Mouse (Mus musculus): ENCODE results near the gene Gm13695.
"Not testable (repeated sequence)": the region's sequence is repeated elsewhere in the genome, so short reads cannot be mapped to it uniquely, and the experiment has no call there.

DNA sequence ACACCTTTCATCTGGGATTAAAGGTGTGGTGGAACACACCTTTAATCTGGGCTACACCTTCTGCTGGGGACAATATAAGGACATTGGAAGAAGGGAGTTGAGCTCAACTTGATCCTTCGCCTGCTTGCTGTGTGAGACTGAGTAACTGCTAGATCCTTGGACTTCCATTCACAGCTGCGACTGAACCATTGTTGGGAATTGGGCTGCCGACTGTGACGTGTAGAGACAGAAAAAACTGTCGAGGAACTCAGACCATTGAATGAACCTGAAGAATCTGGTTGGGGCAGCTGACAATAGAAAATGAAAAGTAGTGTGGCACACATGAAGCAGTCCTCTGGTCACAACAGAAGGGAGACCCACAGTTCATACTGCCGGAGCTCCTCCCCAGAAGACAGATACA, 17.3 kb downstream of the Gm13695 start, which contains the start of gene Gm13697:
- TF ChIP-seq CTCF, EP300 (IDR thresholded peaks at IDR 0.05; ENCODE audit: low read depth): not testable (repeated sequence)
